Mouse (Mus musculus) cerebellum, adult 2 months (tissue): ENCODE data around the gene Cenpp.

Source experiments
- CTCF ChIP-seq: fragments of 200-500 bp; IDR thresholded peaks from 2 replicates; pipeline ENCODE4 v1.5.1; 2011; ENCODE audit warnings: low read depth, mild to moderate bottlenecking, control low read depth, low read length, moderate library complexity, borderline replicate concordance; ENCODE audit not compliant: insufficient read depth
- POLR2A ChIP-seq: fragments of 200-500 bp; IDR thresholded peaks from 2 replicates; pipeline ENCODE4 v1.6.1; 2011; ENCODE audit warnings: low read length, control low read depth, borderline replicate concordance; ENCODE audit not compliant: insufficient read depth

DNA sequence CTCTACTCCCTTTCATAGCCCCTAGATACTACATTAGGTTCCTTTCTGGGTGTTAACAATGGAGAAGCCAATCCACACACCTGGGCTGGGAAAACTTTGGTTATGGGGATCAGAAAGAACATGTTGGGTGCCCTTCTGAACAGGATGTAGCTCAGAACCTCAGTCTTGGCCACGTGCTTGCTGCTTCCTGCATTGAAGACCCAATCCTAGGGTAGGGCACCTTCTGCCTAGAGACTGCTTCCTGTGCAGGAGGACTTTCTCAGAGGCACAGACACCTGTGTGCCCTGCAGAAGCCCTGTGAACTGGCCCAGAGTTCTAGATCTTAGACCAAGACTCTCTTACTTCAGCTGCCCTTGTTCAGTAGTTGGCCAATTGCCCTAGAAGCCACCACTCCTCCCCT is 216.8 kb downstream of the Cenpp start:
- no peak for TF ChIP-seq CTCF
- TF ChIP-seq POLR2A, result no peak
